Mouse (Mus musculus) heart, postnatal 0 days (tissue): ENCODE measurements around the gene Scel. TPM values are rescaled to one million over a fixed set of nuclear protein-coding genes. Genes with fewer than 3 reads are reported as not detected.

ENCODE experiments used
- ATAC-seq: fragments of 200-750 bp; cut with Nextera tagmentation; 2 replicates; pipeline ENCODE4 v1.8.0; 2017; ENCODE audit warnings: low read depth, moderate number of reproducible peaks, moderate library complexity; ENCODE audit not compliant: insufficient read depth
- DNase-seq: peaks from one replicate; pipeline ENCODE4 v3.0.0-alpha.2; 2016; ENCODE audit warnings: low spot score
- H3K27ac ChIP-seq: fragments of 300-500 bp; sonication (generic); 2 replicates; pipeline ENCODE4 v1.5.1; 2014; ENCODE audit warnings: low read depth, mild to moderate bottlenecking
- H3K27me3 ChIP-seq: fragments of 300-500 bp; sonication (generic); 2 replicates; pipeline ENCODE4 v1.6.1; 2014; ENCODE audit warnings: low read length, mixed read lengths; ENCODE audit not compliant: control insufficient read depth, insufficient read depth
- H3K36me3 ChIP-seq: fragments of 300-500 bp; sonication (generic); replicated peaks from 2 replicates; pipeline ENCODE4 v1.6.1; 2014; ENCODE audit warnings: low read length, mixed read lengths; ENCODE audit not compliant: control insufficient read depth, insufficient read depth
- H3K4me1 ChIP-seq: fragments of 300-500 bp; sonication (generic); 2 replicates; pipeline ENCODE4 v1.6.1; 2014; ENCODE audit warnings: antibody characterized with exemption; ENCODE audit not compliant: control insufficient read depth, insufficient read depth
- H3K4me2 ChIP-seq: fragments of 300-500 bp; sonication (generic); 2 replicates; pipeline ENCODE4 v1.6.1; 2014; ENCODE audit warnings: low read depth, mild to moderate bottlenecking, low read length, moderate library complexity
- H3K4me3 ChIP-seq: fragments of 300-500 bp; sonication (generic); 2 replicates; pipeline ENCODE4 v1.5.1; 2014; ENCODE audit warnings: low read depth, low read length
- H3K9ac ChIP-seq: fragments of 300-500 bp; sonication (generic); replicated peaks from 2 replicates; pipeline ENCODE4 v1.6.1; 2014; ENCODE audit warnings: low read depth, low read length, mixed read lengths
- H3K9me3 ChIP-seq: fragments of 300-500 bp; sonication (generic); replicated peaks from 2 replicates; pipeline ENCODE4 v1.6.1; 2016; ENCODE audit warnings: low read length; ENCODE audit not compliant: control insufficient read depth
- CTCF ChIP-seq: IDR thresholded peaks from 2 replicates; pipeline ENCODE4 v1.5.1; 2016; ENCODE audit warnings: antibody characterized with exemption, control low read depth, low read depth
- EP300 ChIP-seq: IDR thresholded peaks from 2 replicates; pipeline ENCODE4 v1.6.1; 2016; ENCODE audit warnings: antibody characterized with exemption, low read depth
- WGBS: fragments of 180-500 bp; shearing (Covaris S2); extraction: QIAGEN DNeasy Blood & Tissue Kit; methylation state at CpG from one replicate; pipeline ENCODE4 v1.1.7; 2014; 5-methylcytosine and 5-hydroxymethylcytosine counted together
- polyA plus RNA-seq: library from polyadenylated mRNA; unstranded; fragments of >200 nt; fragmentation: Nextera tagmentation; extraction: Ambion mirVana; gene quantifications from 2 replicates; pipeline ENCODE4 v1.2.1, GENCODE M21; 2015
- total RNA-seq: library from RNA; depleted of rRNA; stranded (reverse); fragments of >200 nt; gene quantifications from 2 replicates; pipeline ENCODE4 v1.2.3, GENCODE M21; 2014; ENCODE audit warnings: low replicate concordance

Scel gene
- total and polyA plus RNA-seq, 2 experiments from 2014 or later, result 0.14 to 2.7 TPM

DNA sequence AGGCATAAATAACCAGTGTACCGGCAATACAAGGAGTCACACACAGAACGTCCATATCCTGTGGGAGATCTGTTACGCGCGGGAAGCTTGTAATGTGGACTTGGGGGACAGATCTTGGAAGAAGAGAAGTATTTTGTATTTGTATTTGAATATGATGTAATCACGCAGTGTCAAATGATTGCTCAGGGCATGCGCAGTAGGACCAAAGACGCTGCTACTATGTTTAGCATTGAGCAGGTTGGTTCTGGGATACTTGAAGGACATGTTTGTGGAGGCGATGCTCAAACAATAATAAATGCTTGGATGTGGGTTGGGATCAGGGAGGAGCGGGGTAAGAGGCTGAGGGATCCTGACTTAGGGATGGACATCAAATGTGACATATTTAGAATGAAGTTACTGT lies 37.8 kb downstream of the Scel start:
- Histone ChIP-seq H3K27me3 (no peaks in the 10 kb centered on the region), H3K27ac (no peak overlapping the region), H3K4me2 (no peak overlapping the region), H3K9ac (no peak overlapping the region), H3K4me1 (no peaks in the 10 kb centered on the region), H3K4me3 (no peak overlapping the region), H3K9me3 (no peaks in the 10 kb centered on the region), H3K36me3 (no peaks in the 10 kb centered on the region)
- DNase-seq (no peak), ATAC-seq (no peak)
- TF ChIP-seq CTCF, result no peak
- no peak for TF ChIP-seq EP300
- 67% methylated on average over 10 of the region's 10 CpGs for WGBS

DNA sequence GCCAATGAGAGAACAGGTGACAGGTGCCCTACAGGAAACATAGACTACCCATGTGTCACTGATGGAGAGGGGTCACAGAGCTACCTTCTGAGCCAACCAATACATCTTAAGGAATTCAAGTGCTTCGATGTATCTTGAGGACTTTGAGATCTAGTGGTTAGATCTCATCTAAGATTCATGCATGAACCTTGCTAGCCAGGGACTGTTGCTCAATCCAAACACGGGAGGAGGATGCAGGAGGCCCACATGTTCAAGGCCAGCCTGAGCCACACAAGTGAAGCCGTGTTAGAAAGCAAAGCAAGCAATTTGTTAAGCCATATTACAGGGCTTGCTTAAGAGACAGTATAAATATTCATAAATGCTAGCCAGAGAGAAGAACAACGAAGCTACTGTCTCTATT lies 38.8 kb downstream of the Scel start:
- no peak for ATAC-seq
- H3K27ac ChIP-seq, result no peak overlapping the region
- H3K36me3 ChIP-seq, result no peaks in the 10 kb centered on the region
- WGBS, result 67% methylated on average over 4 of the region's 4 CpGs
- no peak overlapping the region for H3K4me2 ChIP-seq
- no peak for DNase-seq
- H3K9ac ChIP-seq, result no peak overlapping the region
- H3K27me3 ChIP-seq, result no peaks in the 10 kb centered on the region
- H3K4me1 ChIP-seq, result no peaks in the 10 kb centered on the region
- TF ChIP-seq EP300 (no peak), CTCF (no peak)
- no peak overlapping the region for H3K4me3 ChIP-seq
- no peaks in the 10 kb centered on the region for H3K9me3 ChIP-seq

GRCm38 (mm10) chr14:103552379-103552778 lies 39.2 kb downstream of the Scel start:
- Histone ChIP-seq H3K27me3 (no peaks in the 10 kb centered on the region), H3K36me3 (no peaks in the 10 kb centered on the region), H3K4me1 (no peaks in the 10 kb centered on the region), H3K4me2 (no peak overlapping the region), H3K27ac (no peak overlapping the region), H3K9ac (no peak overlapping the region), H3K4me3 (no peak overlapping the region), H3K9me3 (no peaks in the 10 kb centered on the region)
- no peak for ATAC-seq
- 74% methylated on average over 4 of the region's 4 CpGs for WGBS
- no peak for DNase-seq
- no peak for TF ChIP-seq CTCF
- TF ChIP-seq EP300, result no peak

DNA sequence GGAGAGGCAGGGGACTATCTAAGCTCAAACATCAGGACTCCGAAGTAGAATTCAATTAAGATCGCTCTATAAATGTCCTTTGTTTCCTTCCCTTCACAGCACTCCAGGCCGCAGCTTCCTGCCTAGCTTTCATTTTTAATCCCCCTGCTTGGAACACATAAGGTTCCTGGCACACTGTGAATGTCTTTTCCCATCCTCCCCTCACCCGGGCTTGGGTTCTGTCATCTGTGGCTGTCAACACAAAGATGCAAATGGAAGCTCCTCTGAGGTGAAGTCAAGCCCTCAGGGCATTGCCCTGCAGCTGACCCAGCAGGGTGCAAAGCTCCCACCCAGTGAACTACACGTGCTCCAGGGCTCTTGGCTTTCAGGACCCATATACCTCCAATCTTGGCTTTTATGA lies 43.5 kb downstream of the Scel start:
- WGBS, result 40% methylated on average over 5 of the region's 5 CpGs
- no peak for ATAC-seq
- H3K9ac ChIP-seq, result no peak overlapping the region
- no peak overlapping the region for H3K4me3 ChIP-seq
- no peak for DNase-seq
- H3K4me2 ChIP-seq, result no peak overlapping the region
- H3K36me3 ChIP-seq, result no peaks in the 10 kb centered on the region
- no peaks in the 10 kb centered on the region for H3K9me3 ChIP-seq
- no peaks in the 10 kb centered on the region for H3K27me3 ChIP-seq
- TF ChIP-seq EP300, result no peak
- TF ChIP-seq CTCF, result no peak
- H3K27ac ChIP-seq, result no peak overlapping the region
- H3K4me1 ChIP-seq, result no peaks in the 10 kb centered on the region

- no peak overlapping the region for H3K27ac ChIP-seq
Measured at GRCm38 (mm10) chr14:103561383-103562096, 48.4 kb downstream of the Scel start.

GRCm38 (mm10) chr14:103567957-103568356 lies 54.8 kb downstream of the Scel start:
- Histone ChIP-seq H3K27me3 (no peaks in the 10 kb centered on the region), H3K9ac (no peak overlapping the region), H3K9me3 (no peaks in the 10 kb centered on the region), H3K4me3 (no peak overlapping the region), H3K36me3 (no peaks in the 10 kb centered on the region), H3K4me2 (no peak overlapping the region), H3K27ac (no peak overlapping the region), H3K4me1 (no peaks in the 10 kb centered on the region)
- TF ChIP-seq EP300 (no peak), CTCF (no peak)
- ATAC-seq (no peak), DNase-seq (no peak)
- WGBS, result 17% methylated on average over 1 of the region's 1 CpGs

More at GRCm38 (mm10) chr14:103561383-103562096, 48.4 kb downstream of the Scel start:
- ATAC-seq (no peak), DNase-seq (no peak)
- Histone ChIP-seq H3K4me1 (no peaks in the 10 kb centered on the region), H3K4me3 (no peak overlapping the region), H3K4me2 (no peak overlapping the region), H3K9ac (no peak overlapping the region), H3K36me3 (no peaks in the 10 kb centered on the region), H3K9me3 (no peaks in the 10 kb centered on the region), H3K27me3 (no peaks in the 10 kb centered on the region)
- 76% methylated on average over 8 of the region's 8 CpGs for WGBS
- TF ChIP-seq CTCF, result no peak
- no peak for TF ChIP-seq EP300
